Mouse (Mus musculus): ENCODE measurements at regions not wholly inside any gene's neighbourhood (a gene's known extent, or its start where the extent isn't known, plus 50 kb on each side); places are given as distances from the start of the nearest gene placed in this dataset.

GRCm38 (mm10) chr10:51946189-51946588 lies 76.1 kb upstream of the Vgll2 start:
- TF ChIP-seq CTCF (IDR thresholded peaks at IDR 0.05; ENCODE audit: borderline replicate concordance, extremely low read depth, insufficient read depth, insufficient read length) (no peak), POLR2A (IDR thresholded peaks at IDR 0.05; ENCODE audit: borderline replicate concordance, extremely low read depth, insufficient read depth, insufficient read length, poor library complexity, severe bottlenecking) (no peak)
